Mouse (Mus musculus) cerebellum, postnatal 25 days (tissue): ENCODE measurements at regions not wholly inside any gene's neighbourhood (a gene's known extent, or its start where the extent isn't known, plus 50 kb on each side); places are given as distances from the start of the nearest gene placed in this dataset.

ENCODE experiments used
- DNase-seq, 2 experiments: peaks; one replicate each; pipeline ENCODE4 v3.0.0; 2021; ENCODE audit warnings: mixed read lengths in 2 of 2

- DNase-seq, result peak; percentile 82 to 89
Observed at GRCm38 (mm10) chr10:66807261-66807968, 288.5 kb upstream of the Jmjd1c start.

GRCm38 (mm10) chr10:66812515-66813260 lies 283.2 kb upstream of the Jmjd1c start:
- DNase-seq, result no peak

- no peak for DNase-seq
Observed at GRCm38 (mm10) chr10:66813850-66814564, 281.9 kb upstream of the Jmjd1c start.

GRCm38 (mm10) chr10:66814565-66815201 lies 281.2 kb upstream of the Jmjd1c start:
- peak; percentile 78 to 80 for DNase-seq

- DNase-seq, result no peak
Observed at GRCm38 (mm10) chr10:66815951-66816350, 280.0 kb upstream of the Jmjd1c start.

- no peak for DNase-seq
Observed at GRCm38 (mm10) chr10:66816776-66817175, 279.1 kb upstream of the Jmjd1c start.

- DNase-seq, result no peak
Observed at GRCm38 (mm10) chr10:66817876-66818275, 278.0 kb upstream of the Jmjd1c start.

- no peak for DNase-seq
Observed at GRCm38 (mm10) chr10:66819517-66819916, 276.4 kb upstream of the Jmjd1c start.

- no peak for DNase-seq
Observed at GRCm38 (mm10) chr10:66825737-66826136, 270.2 kb upstream of the Jmjd1c start.

- no peak for DNase-seq
Observed at GRCm38 (mm10) chr10:66826327-66826726, 269.6 kb upstream of the Jmjd1c start.

- DNase-seq, result no peak
Observed at GRCm38 (mm10) chr10:66834974-66835373, 261.0 kb upstream of the Jmjd1c start.

GRCm38 (mm10) chr10:66839058-66839457 lies 256.9 kb upstream of the Jmjd1c start:
- no peak for DNase-seq

GRCm38 (mm10) chr10:66843258-66843657 lies 252.7 kb upstream of the Jmjd1c start:
- DNase-seq, result no peak

GRCm38 (mm10) chr10:66848778-66849177 lies 247.1 kb upstream of the Jmjd1c start:
- no peak for DNase-seq

GRCm38 (mm10) chr10:66849681-66850080 lies 246.2 kb upstream of the Jmjd1c start:
- no peak for DNase-seq

GRCm38 (mm10) chr10:66850972-66851478 lies 244.9 kb upstream of the Jmjd1c start:
- no peak for DNase-seq

GRCm38 (mm10) chr10:66851841-66852240 lies 244.1 kb upstream of the Jmjd1c start:
- DNase-seq, result no peak

GRCm38 (mm10) chr10:66852708-66853107 lies 243.2 kb upstream of the Jmjd1c start:
- DNase-seq, result peak in 1 of 2 experiments; percentile 9

- peak; percentile 84 to 90 for DNase-seq
Observed at GRCm38 (mm10) chr10:66853258-66853657, 242.7 kb upstream of the Jmjd1c start.

- no peak for DNase-seq
Observed at GRCm38 (mm10) chr10:66854895-66855294, 241.0 kb upstream of the Jmjd1c start.

GRCm38 (mm10) chr10:66857330-66857729 lies 238.6 kb upstream of the Jmjd1c start:
- no peak for DNase-seq

- no peak for DNase-seq
Observed at GRCm38 (mm10) chr10:66861421-66861820, 234.5 kb upstream of the Jmjd1c start.
